Mouse (Mus musculus): ENCODE data around the gene Hmga1b. TPM values are rescaled to one million over a fixed set of nuclear protein-coding genes. Genes with fewer than 3 reads are reported as not detected.
"Not testable (repeated sequence)": the region's sequence is repeated elsewhere in the genome, so short reads cannot be mapped to it uniquely, and the experiment has no call there.

The Hmga1b gene
- polyA plus RNA-seq, 1 experiment = 7.0 TPM

DNA sequence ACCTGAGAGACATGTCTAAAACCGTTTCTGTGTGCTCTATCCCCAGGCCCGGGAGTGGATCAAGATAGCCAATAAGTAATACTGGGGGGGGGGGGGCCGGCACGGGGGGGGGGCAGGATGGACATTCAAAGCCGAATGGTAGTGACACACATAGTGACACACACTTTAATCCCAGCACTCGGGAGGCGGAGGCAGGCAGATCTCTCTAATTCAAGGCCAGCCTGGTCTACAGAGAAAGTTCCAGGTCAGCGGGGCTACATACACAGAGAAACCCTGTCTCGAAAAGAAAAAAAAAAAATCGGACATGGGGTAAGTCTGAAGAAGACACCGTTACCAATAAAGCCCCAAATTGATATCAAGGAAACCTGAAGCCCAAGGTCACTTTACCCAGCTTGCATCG is 35.0 kb upstream of the Hmga1b start:
- no peak for TF ChIP-seq CTCF (IDR thresholded peaks at IDR 0.05; ENCODE audit: control insufficient read depth, insufficient read depth, insufficient replicate concordance, low read depth, low read length)
- TF ChIP-seq POLR2A (IDR thresholded peaks at IDR 0.05; ENCODE audit: control insufficient read depth, low read depth, low read length) = no peak
- Histone ChIP-seq H3K27me3 (ENCODE audit: control insufficient read depth, insufficient read depth, low read length) (no peaks in the 10 kb centered on the region), H3K4me3 (ENCODE audit: control insufficient read depth, low read depth, low read length) (no peak overlapping the region), H3K27ac (ENCODE audit: control insufficient read depth, insufficient read depth, low read depth, low read length) (no peak overlapping the region), H3K36me3 (ENCODE audit: control insufficient read depth, insufficient read depth, low read length) (no peaks in the 10 kb centered on the region), H3K4me1 (ENCODE audit: control insufficient read depth, insufficient read depth, low read length) (peaks cover 9% of the 10 kb centered on the region; the same call in 1 of the 2 replicates)

DNA sequence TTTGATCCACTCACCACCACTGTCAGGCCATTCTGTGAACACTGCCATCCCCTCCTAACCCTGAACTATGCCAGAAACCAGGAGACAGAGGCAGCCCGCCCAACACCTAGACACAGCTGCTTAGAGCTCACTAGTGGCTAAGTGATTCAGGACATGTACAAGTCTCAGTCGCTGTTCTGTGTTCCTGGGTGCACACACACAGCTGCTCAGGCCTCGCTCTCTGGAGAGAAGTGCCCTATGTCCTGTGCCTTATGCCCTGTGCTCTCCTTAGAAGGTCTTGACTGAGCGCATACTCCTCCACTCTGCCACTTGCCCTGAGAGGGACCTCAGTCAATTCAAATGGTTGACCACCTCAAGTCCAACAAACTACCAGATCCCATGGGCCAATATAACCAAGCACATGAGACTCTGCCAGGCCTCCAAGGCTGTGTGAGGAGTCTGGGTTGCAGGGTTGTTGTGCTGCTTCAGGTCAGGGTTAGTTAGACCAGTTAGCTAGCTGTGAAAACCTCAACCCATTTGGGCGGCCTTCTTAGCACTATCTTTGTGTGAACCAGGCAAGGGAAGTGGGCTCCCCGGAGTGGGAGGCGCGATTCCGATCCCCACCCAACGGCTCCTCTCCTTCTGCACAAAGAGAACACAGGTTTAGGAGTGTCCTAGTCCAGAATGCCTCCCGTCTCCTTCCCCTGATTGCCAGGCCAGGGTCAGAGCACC is 33.9 kb upstream of the Hmga1b start:
- no peak overlapping the region for H3K27ac ChIP-seq (ENCODE audit: control insufficient read depth, insufficient read depth, low read depth, low read length)
- H3K4me1 ChIP-seq (ENCODE audit: control insufficient read depth, insufficient read depth, low read length) = peaks cover 9% of the 10 kb centered on the region; the same call in 1 of the 2 replicates
- no peak overlapping the region for H3K4me3 ChIP-seq (ENCODE audit: control insufficient read depth, low read depth, low read length)
- no peak for TF ChIP-seq POLR2A (IDR thresholded peaks at IDR 0.05; ENCODE audit: control insufficient read depth, low read depth, low read length)
- TF ChIP-seq CTCF (IDR thresholded peaks at IDR 0.05; ENCODE audit: control insufficient read depth, insufficient read depth, insufficient replicate concordance, low read depth, low read length) = no peak
- H3K27me3 ChIP-seq (ENCODE audit: control insufficient read depth, insufficient read depth, low read length) = no peaks in the 10 kb centered on the region
- no peaks in the 10 kb centered on the region for H3K36me3 ChIP-seq (ENCODE audit: control insufficient read depth, insufficient read depth, low read length)

DNA sequence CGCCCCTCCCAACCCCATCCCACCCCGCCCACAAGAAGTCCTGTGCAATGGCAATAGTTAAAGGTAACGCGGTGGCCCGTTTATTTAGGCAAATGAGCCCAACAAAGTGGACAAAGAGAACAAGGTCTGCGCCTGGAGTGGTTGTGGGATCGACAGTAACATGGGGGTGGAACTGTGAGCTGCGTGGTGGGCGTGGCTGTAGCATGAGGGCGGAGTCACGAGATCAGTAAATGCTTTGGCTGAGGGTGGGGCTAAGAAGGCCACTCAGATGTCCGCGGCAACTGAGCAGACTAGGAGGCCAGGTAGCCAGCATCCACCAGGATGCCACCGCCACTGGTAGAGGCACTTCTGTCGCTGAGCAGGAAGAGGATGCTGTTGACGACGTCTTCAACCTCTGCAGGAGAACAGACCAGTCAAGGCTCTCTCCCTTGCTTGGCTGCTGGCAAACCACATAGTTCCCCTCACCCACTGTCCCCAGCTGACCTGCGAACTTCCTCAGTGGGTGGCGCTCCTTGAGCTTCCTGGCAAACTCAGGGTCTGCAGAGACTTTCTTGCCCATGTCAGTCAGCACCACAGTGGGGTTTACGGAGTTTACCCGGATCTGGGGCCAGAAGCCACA is 33.1 kb upstream of the Hmga1b start:
- not testable (repeated sequence) for H3K4me1 ChIP-seq (ENCODE audit: control insufficient read depth, insufficient read depth, low read length); H3K27me3 ChIP-seq (ENCODE audit: control insufficient read depth, insufficient read depth, low read length); H3K4me3 ChIP-seq (ENCODE audit: control insufficient read depth, low read depth, low read length); H3K27ac ChIP-seq (ENCODE audit: control insufficient read depth, insufficient read depth, low read depth, low read length); H3K36me3 ChIP-seq (ENCODE audit: control insufficient read depth, insufficient read depth, low read length)

DNA sequence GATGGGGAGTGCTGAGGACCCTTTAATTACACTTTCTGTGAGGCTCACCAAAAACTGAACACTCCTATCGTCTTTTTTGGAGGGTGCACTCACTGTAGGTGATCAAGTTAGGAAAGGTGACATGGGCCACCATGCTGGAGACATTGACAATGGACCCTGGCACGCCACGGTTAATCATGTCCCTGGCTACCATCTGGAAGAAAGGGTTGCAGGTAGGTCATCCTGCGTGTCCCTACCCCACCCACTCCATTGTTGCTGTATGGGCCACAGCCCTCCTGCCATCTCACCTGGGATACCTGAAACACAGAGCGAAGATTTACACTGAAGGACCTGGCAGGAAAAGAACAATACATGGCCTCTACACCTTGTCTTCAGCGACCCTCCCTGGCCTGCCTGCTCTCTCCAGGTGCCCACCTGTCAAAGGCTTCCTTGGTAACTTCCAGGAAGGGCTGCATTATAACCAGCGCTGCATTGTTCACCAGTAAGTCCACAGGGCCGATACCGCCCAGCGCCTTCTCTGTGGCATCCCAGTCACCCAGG is 32.2 kb upstream of the Hmga1b start:
- H3K4me1 ChIP-seq (ENCODE audit: control insufficient read depth, insufficient read depth, low read length) = peaks cover 9% of the 10 kb centered on the region; the same call in 1 of the 2 replicates
- no peaks in the 10 kb centered on the region for H3K36me3 ChIP-seq (ENCODE audit: control insufficient read depth, insufficient read depth, low read length)
- no peak overlapping the region for H3K27ac ChIP-seq (ENCODE audit: control insufficient read depth, insufficient read depth, low read depth, low read length)
- no peaks in the 10 kb centered on the region for H3K27me3 ChIP-seq (ENCODE audit: control insufficient read depth, insufficient read depth, low read length)
- no peak overlapping the region for H3K4me3 ChIP-seq (ENCODE audit: control insufficient read depth, low read depth, low read length)
- TF ChIP-seq POLR2A (IDR thresholded peaks at IDR 0.05; ENCODE audit: control insufficient read depth, low read depth, low read length) (no peak), CTCF (IDR thresholded peaks at IDR 0.05; ENCODE audit: control insufficient read depth, insufficient read depth, insufficient replicate concordance, low read depth, low read length) (no peak)

- Histone ChIP-seq H3K4me3 (ENCODE audit: control insufficient read depth, low read depth, low read length) (no peak overlapping the region), H3K4me1 (ENCODE audit: control insufficient read depth, insufficient read depth, low read length) (peaks cover 8% of the 10 kb centered on the region; the same call in 1 of the 2 replicates), H3K27me3 (ENCODE audit: control insufficient read depth, insufficient read depth, low read length) (no peaks in the 10 kb centered on the region), H3K36me3 (ENCODE audit: control insufficient read depth, insufficient read depth, low read length) (no peaks in the 10 kb centered on the region), H3K27ac (ENCODE audit: control insufficient read depth, insufficient read depth, low read depth, low read length) (no peak overlapping the region)
- TF ChIP-seq CTCF (IDR thresholded peaks at IDR 0.05; ENCODE audit: control insufficient read depth, insufficient read depth, insufficient replicate concordance, low read depth, low read length) (no peak), POLR2A (IDR thresholded peaks at IDR 0.05; ENCODE audit: control insufficient read depth, low read depth, low read length) (no peak)
These were observed 31.2 kb upstream of the Hmga1b start for GRCm38 (mm10) chr11:120731395-120731794.

- H3K4me1 ChIP-seq (ENCODE audit: control insufficient read depth, insufficient read depth, low read length) = peaks cover 4% of the 10 kb centered on the region; the same call in 1 of the 2 replicates
- H3K36me3 ChIP-seq (ENCODE audit: control insufficient read depth, insufficient read depth, low read length) = no peaks in the 10 kb centered on the region
- no peak within 1 kb of the TSS for H3K27ac ChIP-seq (ENCODE audit: control insufficient read depth, insufficient read depth, low read depth, low read length)
- H3K27me3 ChIP-seq (ENCODE audit: control insufficient read depth, insufficient read depth, low read length) = no peaks in the 10 kb centered on the region
- TF ChIP-seq CTCF (IDR thresholded peaks at IDR 0.05; ENCODE audit: control insufficient read depth, insufficient read depth, insufficient replicate concordance, low read depth, low read length) (no peak), POLR2A (IDR thresholded peaks at IDR 0.05; ENCODE audit: control insufficient read depth, low read depth, low read length) (no peak)
- H3K4me3 ChIP-seq (ENCODE audit: control insufficient read depth, low read depth, low read length) = no peak within 1 kb of the TSS
These were observed 30.5 kb upstream of the Hmga1b start, which contains the start of gene Cbr2 for GRCm38 (mm10) chr11:120731858-120732680. Gene Cbr2 (minus strand): TSS chr11:120732114.

GRCm38 (mm10) chr11:120733521-120733920 is 29.1 kb upstream of the Hmga1b start:
- no peaks in the 10 kb centered on the region for H3K36me3 ChIP-seq (ENCODE audit: control insufficient read depth, insufficient read depth, low read length)
- no peak overlapping the region for H3K4me3 ChIP-seq (ENCODE audit: control insufficient read depth, low read depth, low read length)
- no peaks in the 10 kb centered on the region for H3K27me3 ChIP-seq (ENCODE audit: control insufficient read depth, insufficient read depth, low read length)
- no peak for TF ChIP-seq CTCF (IDR thresholded peaks at IDR 0.05; ENCODE audit: control insufficient read depth, insufficient read depth, insufficient replicate concordance, low read depth, low read length)
- no peak for TF ChIP-seq POLR2A (IDR thresholded peaks at IDR 0.05; ENCODE audit: control insufficient read depth, low read depth, low read length)
- H3K27ac ChIP-seq (ENCODE audit: control insufficient read depth, insufficient read depth, low read depth, low read length) = no peak overlapping the region
- peaks cover 4% of the 10 kb centered on the region; the same call in 1 of the 2 replicates for H3K4me1 ChIP-seq (ENCODE audit: control insufficient read depth, insufficient read depth, low read length)

Data from testis, adult 2 months (tissue).